Comparison of ENCODE assay signal across 13 mouse cellular contexts in genomic region chr13:100098808-100099207, GRCm38 (mm10).
"Had no signal": no experiment of that assay in that cellular context is flagged by ENCODE, and none has a peak within 500 bp of the region (broad histone marks: within the 10 kb centered on the region; RNA-seq: fewer than 3 reads in every experiment).

No protein-coding gene starts in this region.

- H3K27me3 ChIP-seq: intestine, embryonic 15.5 days; limb, embryonic 15.5 days had no signal

- H3K9me3 ChIP-seq: intestine, embryonic 15.5 days; limb, embryonic 15.5 days had no signal

- H3K4me2 ChIP-seq: intestine, embryonic 15.5 days; limb, embryonic 15.5 days; midbrain, embryonic 11.5 days had no signal

- H3K27ac ChIP-seq: intestine, embryonic 15.5 days; layer of hippocampus, adult 2 months; limb, embryonic 15.5 days; liver, embryonic 14.5 days had no signal

- ATAC-seq: intestine, embryonic 15.5 days; midbrain, embryonic 16.5 days had no signal

- H3K9ac ChIP-seq: intestine, embryonic 15.5 days; limb, embryonic 15.5 days; liver, embryonic 14.5 days had no signal

- DNase-seq: kidney, adult 18-20 months; kidney, postnatal 10 days; kidney, postnatal 4 days; lung, adult 18-20 months; right cerebral cortex, postnatal 25 days; thymus, adult 18-20 months; thymus, postnatal 25 days had no signal

- H3K4me3 ChIP-seq: intestine, embryonic 15.5 days; layer of hippocampus, adult 2 months; limb, embryonic 15.5 days had no signal
